Mouse (Mus musculus) cerebellum, adult 2 months (tissue): ENCODE data around the gene Mymx. TPM values are rescaled to one million over a fixed set of nuclear protein-coding genes. Genes with fewer than 3 reads are reported as not detected.

Experiments
- DNase-seq, 2 experiments: peaks; one replicate each; pipeline ENCODE4 v3.0.0; 2021
- H3K27ac ChIP-seq: fragments of 200-500 bp; 2 replicates; pipeline ENCODE4 v1.5.1; 2012; ENCODE audit warnings: low read length, control low read depth, inconsistent platforms; ENCODE audit not compliant: insufficient read depth
- H3K27me3 ChIP-seq: fragments of 200-500 bp; 2 replicates; pipeline ENCODE4 v1.6.1; 2012; ENCODE audit warnings: inconsistent platforms, mild to moderate bottlenecking, low read length, moderate library complexity; ENCODE audit not compliant: control insufficient read depth, insufficient read depth
- H3K4me1 ChIP-seq: fragments of 200-500 bp; 2 replicates; pipeline ENCODE4 v1.6.1; 2011; ENCODE audit warnings: low read length; ENCODE audit not compliant: control insufficient read depth, insufficient read depth
- H3K4me3 ChIP-seq: fragments of 200-500 bp; replicated peaks from 2 replicates; pipeline ENCODE3; 2011; ENCODE audit warnings: mild to moderate bottlenecking, low read depth, low read length, control low read depth; ENCODE audit not compliant: insufficient read depth
- CTCF ChIP-seq: fragments of 200-500 bp; IDR thresholded peaks from 2 replicates; pipeline ENCODE4 v1.5.1; 2011; ENCODE audit warnings: low read depth, mild to moderate bottlenecking, control low read depth, low read length, moderate library complexity, borderline replicate concordance; ENCODE audit not compliant: insufficient read depth
- POLR2A ChIP-seq: fragments of 200-500 bp; IDR thresholded peaks from 2 replicates; pipeline ENCODE4 v1.6.1; 2011; ENCODE audit warnings: low read length, control low read depth, borderline replicate concordance; ENCODE audit not compliant: insufficient read depth
- WGBS: fragments of 180-500 bp; shearing (Covaris S2); methylation state at CpG from one replicate; pipeline ENCODE4 v1.1.7; 2018; 5-methylcytosine and 5-hydroxymethylcytosine counted together
- polyA plus RNA-seq: library from polyadenylated mRNA; depleted of rRNA; stranded (reverse); fragments of >200 nt; gene quantifications from 2 replicates; pipeline ENCODE4 v1.2.3, GENCODE M21; 2012

The Mymx gene
- polyA plus RNA-seq, 1 experiment = not detected

DNA sequence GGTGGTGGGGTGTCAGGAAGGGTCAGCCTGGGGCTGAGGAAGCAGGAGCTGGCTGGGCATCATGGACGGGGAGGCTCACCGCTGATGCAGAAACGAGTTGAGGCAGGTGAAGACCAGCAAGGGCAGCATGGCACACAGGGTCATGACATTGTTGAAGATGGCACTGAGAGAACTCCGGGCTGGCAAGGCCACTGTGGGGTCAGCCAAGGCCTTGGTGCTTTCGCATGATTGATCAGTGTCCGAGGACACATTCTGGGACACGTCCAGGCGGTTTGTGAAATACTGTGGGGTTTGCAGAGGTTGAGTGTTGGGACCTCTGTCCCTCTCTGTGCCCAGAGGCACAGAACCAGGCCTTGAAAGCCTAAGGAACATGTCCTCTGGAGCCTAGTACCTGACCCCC is 12.1 kb downstream of the Mymx start:
- no peaks in the 10 kb centered on the region for H3K27me3 ChIP-seq
- 63% methylated on average over 8 of the region's 8 CpGs for WGBS
- peak; percentile 10 to 13 for DNase-seq
- H3K4me3 ChIP-seq = no peak overlapping the region
- H3K4me1 ChIP-seq = peaks cover 54% of the 10 kb centered on the region
- no peak for TF ChIP-seq CTCF
- no peak for TF ChIP-seq POLR2A
- H3K27ac ChIP-seq = peak overlapping the region; percentile 29; the same call in 1 of the 2 replicates

DNA sequence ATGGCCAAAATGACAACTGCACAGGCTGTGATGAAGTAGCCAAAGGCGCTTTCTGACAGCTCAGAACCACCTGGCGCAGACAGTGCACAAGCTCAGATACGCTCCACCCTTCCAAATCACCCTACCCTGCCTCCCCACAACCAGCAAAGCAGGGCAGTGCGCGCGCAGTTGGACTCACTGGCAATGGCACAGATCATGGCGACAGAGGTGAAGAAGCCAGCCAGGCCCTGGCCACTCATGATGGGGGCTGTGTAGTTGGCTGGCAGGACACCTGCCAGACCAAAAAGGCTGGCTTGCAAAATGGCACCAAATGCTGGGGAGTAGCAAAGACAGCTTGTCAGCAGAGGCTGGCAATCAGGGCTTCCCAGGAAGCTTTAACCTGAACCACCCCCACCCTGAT is 12.7 kb downstream of the Mymx start:
- Histone ChIP-seq H3K27me3 (no peaks in the 10 kb centered on the region), H3K27ac (peak overlapping the region; percentile 29)
- 35% methylated on average over 7 of the region's 7 CpGs for WGBS

GRCm38 (mm10) chr17:45588370-45588769 is 13.5 kb downstream of the Mymx start:
- TF ChIP-seq CTCF (no peak), POLR2A (no peak)
- peak in 1 of 2 experiments; percentile 13 for DNase-seq
- Histone ChIP-seq H3K4me3 (no peak overlapping the region), H3K27ac (no peak overlapping the region), H3K27me3 (no peaks in the 10 kb centered on the region), H3K4me1 (peaks cover 54% of the 10 kb centered on the region)
- 89% methylated on average over 7 of the region's 7 CpGs for WGBS

More for the DNA sequence above, 12.7 kb downstream of the Mymx start:
- TF ChIP-seq CTCF (no peak), POLR2A (no peak)
- peak; percentile 42 to 48 for DNase-seq
- H3K4me1 ChIP-seq = peaks cover 57% of the 10 kb centered on the region
- no peak overlapping the region for H3K4me3 ChIP-seq

GRCm38 (mm10) chr17:45586449-45586837 is 15.5 kb downstream of the Mymx start:
- peak; percentile 12 to 40 for DNase-seq
- Histone ChIP-seq H3K4me3 (no peak overlapping the region), H3K4me1 (peaks cover 36% of the 10 kb centered on the region), H3K27ac (no peak overlapping the region), H3K27me3 (no peaks in the 10 kb centered on the region)
- 99% methylated on average over 3 of the region's 3 CpGs for WGBS
- TF ChIP-seq POLR2A (no peak), CTCF (peak; percentile 40; the same call in 1 of the 2 replicates)

- no peaks in the 10 kb centered on the region for H3K27me3 ChIP-seq
- peaks cover 40% of the 10 kb centered on the region for H3K4me1 ChIP-seq
- 71% methylated on average over 23 of the region's 23 CpGs for WGBS
- peak; percentile 4 to 18 for DNase-seq
- TF ChIP-seq CTCF = no peak
- no peak for TF ChIP-seq POLR2A
- H3K4me3 ChIP-seq = no peak overlapping the region
- H3K27ac ChIP-seq = peak overlapping the region; percentile 84
Measured at GRCm38 (mm10) chr17:45585725-45586448, 16.0 kb downstream of the Mymx start.

GRCm38 (mm10) chr17:45584939-45585678 is 16.8 kb downstream of the Mymx start:
- no peak overlapping the region for H3K4me3 ChIP-seq
- peak overlapping the region; percentile 84 for H3K27ac ChIP-seq
- TF ChIP-seq CTCF (peak; percentile 81), POLR2A (peak; percentile 19; the same call in 1 of the 2 replicates)
- no peaks in the 10 kb centered on the region for H3K27me3 ChIP-seq
- WGBS = 22% methylated on average over 14 of the region's 14 CpGs
- peaks cover 38% of the 10 kb centered on the region for H3K4me1 ChIP-seq
- DNase-seq = peak; percentile 74 to 78

GRCm38 (mm10) chr17:45584096-45584896 is 17.6 kb downstream of the Mymx start:
- WGBS = 15% methylated on average over 12 of the region's 12 CpGs
- DNase-seq = peak; percentile 74 to 79
- no peak for TF ChIP-seq POLR2A
- no peak for TF ChIP-seq CTCF
- Histone ChIP-seq H3K4me3 (no peak overlapping the region), H3K27ac (peak overlapping the region; percentile 84), H3K27me3 (no peaks in the 10 kb centered on the region), H3K4me1 (peaks cover 31% of the 10 kb centered on the region)
